Mouse (Mus musculus) left cerebral cortex, adult 2 months (tissue): ENCODE measurements at regions not wholly inside any gene's neighbourhood (a gene's known extent, or its start where the extent isn't known, plus 50 kb on each side); places are given as distances from the start of the nearest gene placed in this dataset.
A peak's percentile ranks its signal among the peaks of the same experiment; 100 is the strongest.
"Not testable (repeated sequence)": the region's sequence is repeated elsewhere in the genome, so short reads cannot be mapped to it uniquely, and the experiment has no call there.

Experiments used
- DNase-seq, 2 experiments: peaks; one replicate each; pipeline ENCODE4 v3.0.0; 2021 to 2022; ENCODE audit warnings: low spot score in 2 of 2, mixed read lengths in 1 of 2; ENCODE audit errors: extremely low spot score in 1 of 2
- H3K27ac ChIP-seq: fragments of 200-600 bp; 2 replicates; pipeline ENCODE4 v1.8.1; 2022
- H3K4me3 ChIP-seq: fragments of 200-600 bp; 2 replicates; pipeline ENCODE4 v1.8.1; 2022
- CTCF ChIP-seq: fragments of 200-600 bp; IDR thresholded peaks from 2 replicates; pipeline ENCODE4 v1.8.1; 2022; ENCODE audit warnings: antibody characterized with exemption, mild to moderate bottlenecking, moderate library complexity
- intact Hi-C: fragments of 180-260 bp; cut with DNase I; formaldehyde crosslinking; loops from one replicate; pipeline ENCODE4 v1.15.1; 2025

GRCm38 (mm10) chr5:52008942-52009341, 181.4 kb downstream of the Dhx15 start:
- H3K27ac ChIP-seq = no peak overlapping the region
- no peak overlapping the region for H3K4me3 ChIP-seq
- intact Hi-C loops = no loop called here
- DNase-seq = no peak
- TF ChIP-seq CTCF = no peak

- Histone ChIP-seq H3K27ac (no peak overlapping the region), H3K4me3 (no peak overlapping the region)
- intact Hi-C loops = no loop called here
- no peak for TF ChIP-seq CTCF
- no peak for DNase-seq
These were observed 183.5 kb downstream of the Dhx15 start for GRCm38 (mm10) chr5:52006843-52007242.

GRCm38 (mm10) chr5:51990847-51991610, 199.3 kb downstream of the Dhx15 start:
- no peak for TF ChIP-seq CTCF

GRCm38 (mm10) chr5:51989396-51989795, 200.9 kb downstream of the Dhx15 start:
- H3K27ac ChIP-seq = no peak overlapping the region
- no peak overlapping the region for H3K4me3 ChIP-seq
- intact Hi-C loops = loop anchor here (10.0 kb wide), 1 partner anchor 45 kb away; no protein-coding TSS in a partner anchor
- DNase-seq = no peak
- no peak for TF ChIP-seq CTCF

More at GRCm38 (mm10) chr5:51990847-51991610, 199.3 kb downstream of the Dhx15 start:
- H3K27ac ChIP-seq = no peak overlapping the region
- no peak for DNase-seq
- intact Hi-C loops = no loop called here
- H3K4me3 ChIP-seq = no peak overlapping the region

- DNase-seq = no peak
- intact Hi-C loops = loop anchor here (10.0 kb wide), 1 partner anchor 46 kb away; no protein-coding TSS in a partner anchor
- TF ChIP-seq CTCF = no peak
These were observed 201.4 kb downstream of the Dhx15 start for GRCm38 (mm10) chr5:51988913-51989312.

GRCm38 (mm10) chr5:51984966-51985365, 205.3 kb downstream of the Dhx15 start:
- no peak for TF ChIP-seq CTCF
- intact Hi-C loops = loop anchor here (10.0 kb wide), 1 partner anchor 50 kb away; no protein-coding TSS in a partner anchor
- Histone ChIP-seq H3K4me3 (no peak overlapping the region), H3K27ac (no peak overlapping the region)
- DNase-seq = no peak

More at GRCm38 (mm10) chr5:51988913-51989312, 201.4 kb downstream of the Dhx15 start:
- no peak overlapping the region for H3K27ac ChIP-seq
- no peak overlapping the region for H3K4me3 ChIP-seq

GRCm38 (mm10) chr5:51982780-51983179, 207.5 kb downstream of the Dhx15 start:
- peak; percentile 31 for TF ChIP-seq CTCF
- Histone ChIP-seq H3K4me3 (no peak overlapping the region), H3K27ac (peak overlapping the region; percentile 60; the same call in 1 of the 2 replicates)
- intact Hi-C loops = loop anchor here (10.0 kb wide), 1 partner anchor 52 kb away; no protein-coding TSS in a partner anchor
- peak; percentile 29 to 31 for DNase-seq

GRCm38 (mm10) chr5:51980901-51981300, 209.4 kb downstream of the Dhx15 start:
- TF ChIP-seq CTCF = no peak
- DNase-seq = no peak
- intact Hi-C loops = loop anchor here (2.0 to 10.0 kb wide), 2 partner anchors 34 to 54 kb away; no protein-coding TSS in a partner anchor
- Histone ChIP-seq H3K27ac (no peak overlapping the region), H3K4me3 (no peak overlapping the region)

- TF ChIP-seq CTCF = no peak
- H3K27ac ChIP-seq = no peak overlapping the region
- no peak overlapping the region for H3K4me3 ChIP-seq
- intact Hi-C loops = no loop called here
- no peak for DNase-seq
These were observed 237.8 kb downstream of the Dhx15 start for GRCm38 (mm10) chr5:51952499-51952898.

GRCm38 (mm10) chr5:51949996-51950395, 240.3 kb downstream of the Dhx15 start:
- Histone ChIP-seq H3K4me3 (no peak overlapping the region), H3K27ac (no peak overlapping the region)
- no peak for DNase-seq
- no peak for TF ChIP-seq CTCF
- intact Hi-C loops = no loop called here

- TF ChIP-seq CTCF = no peak
- intact Hi-C loops = loop anchor here (2.0 kb wide), 1 partner anchor 35 kb away; no protein-coding TSS in a partner anchor
- DNase-seq = no peak
- Histone ChIP-seq H3K27ac (no peak overlapping the region), H3K4me3 (no peak overlapping the region)
These were observed 244.3 kb downstream of the Dhx15 start for GRCm38 (mm10) chr5:51946062-51946461.

GRCm38 (mm10) chr5:51941925-51942291, 248.4 kb downstream of the Dhx15 start:
- H3K4me3 ChIP-seq, intact Hi-C loops, DNase-seq, H3K27ac ChIP-seq: not testable (repeated sequence)
